Mouse (Mus musculus) forebrain, embryonic 16.5 days (tissue): ENCODE data around the gene Clec10a. TPM values are rescaled to one million over a fixed set of nuclear protein-coding genes. Genes with fewer than 3 reads are reported as not detected.

Experiments
- ATAC-seq: fragments of 200-750 bp; cut with Nextera tagmentation; 2 replicates; pipeline ENCODE4 v1.8.0; 2017; ENCODE audit warnings: mild to moderate bottlenecking, moderate library complexity
- H3K27ac ChIP-seq: fragments of 300-500 bp; sonication (generic); 2 replicates; pipeline ENCODE4 v1.5.1; 2014; ENCODE audit warnings: low read length, control low read depth
- H3K27me3 ChIP-seq: fragments of 300-500 bp; sonication (generic); replicated peaks from 2 replicates; pipeline ENCODE4 v1.6.1; 2014; ENCODE audit warnings: low read length; ENCODE audit not compliant: control insufficient read depth, insufficient read depth
- H3K36me3 ChIP-seq: fragments of 300-500 bp; sonication (generic); 2 replicates; pipeline ENCODE4 v1.6.1; 2014; ENCODE audit not compliant: control insufficient read depth, insufficient read depth
- H3K4me1 ChIP-seq: fragments of 300-500 bp; sonication (generic); replicated peaks from 2 replicates; pipeline ENCODE4 v1.6.1; 2014; ENCODE audit warnings: low read length; ENCODE audit not compliant: control insufficient read depth, insufficient read depth
- H3K4me2 ChIP-seq: fragments of 300-500 bp; sonication (generic); 2 replicates; pipeline ENCODE4 v1.6.1; 2014; ENCODE audit warnings: mild to moderate bottlenecking, low read length, control low read depth
- H3K4me3 ChIP-seq: fragments of 300-500 bp; sonication (generic); replicated peaks from 2 replicates; pipeline ENCODE4 v1.5.1; 2014; ENCODE audit warnings: mild to moderate bottlenecking, low read length, control low read depth
- H3K9ac ChIP-seq: fragments of 300-500 bp; sonication (generic); replicated peaks from 2 replicates; pipeline ENCODE4 v1.6.1; 2014; ENCODE audit warnings: low read depth, low read length, control low read depth
- H3K9me3 ChIP-seq: fragments of 300-500 bp; sonication (generic); 2 replicates; pipeline ENCODE4 v1.6.1; 2016; ENCODE audit warnings: low read length; ENCODE audit not compliant: control insufficient read depth
- WGBS: fragments of 180-500 bp; shearing (Covaris S2); extraction: QIAGEN DNeasy Blood & Tissue Kit; methylation state at CpG from one replicate; pipeline ENCODE4 v1.1.7; 2014; 5-methylcytosine and 5-hydroxymethylcytosine counted together
- polyA plus RNA-seq: library from polyadenylated mRNA; unstranded; fragments of >200 nt; fragmentation: Nextera tagmentation; extraction: Ambion mirVana; gene quantifications from 2 replicates; pipeline ENCODE4 v1.2.1, GENCODE M21; 2015

Gene Clec10a
- polyA plus RNA-seq, 1 experiment from 2014 or later = 0.68 TPM

DNA sequence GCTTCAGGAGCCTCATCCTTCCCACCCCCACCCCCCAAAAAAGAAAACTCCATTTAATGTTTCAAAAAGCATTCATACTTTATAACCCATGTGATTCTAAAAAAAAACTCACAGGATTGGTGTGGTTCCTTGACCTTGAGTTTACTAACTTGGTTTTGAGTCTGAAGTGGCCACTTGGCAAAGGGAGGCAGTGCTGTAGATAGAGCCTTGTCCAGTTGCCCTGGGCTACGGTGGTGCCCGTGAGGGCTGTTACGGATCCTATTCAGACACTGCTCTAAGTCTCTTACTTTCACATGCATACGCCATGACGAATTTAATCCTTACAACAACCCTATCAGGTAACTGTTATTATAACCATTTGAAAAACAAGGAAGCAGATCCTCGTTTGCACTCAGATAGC lies 56.0 kb downstream of the Clec10a start:
- H3K9me3 ChIP-seq = no peaks in the 10 kb centered on the region
- H3K9ac ChIP-seq = no peak overlapping the region
- no peak overlapping the region for H3K4me3 ChIP-seq
- H3K27ac ChIP-seq = no peak overlapping the region
- H3K4me2 ChIP-seq = no peak overlapping the region
- H3K36me3 ChIP-seq = no peaks in the 10 kb centered on the region
- H3K27me3 ChIP-seq = peaks cover 42% of the 10 kb centered on the region
- peaks cover 16% of the 10 kb centered on the region for H3K4me1 ChIP-seq
- no peak for ATAC-seq
- WGBS = 67% methylated on average over 6 of the region's 6 CpGs

DNA sequence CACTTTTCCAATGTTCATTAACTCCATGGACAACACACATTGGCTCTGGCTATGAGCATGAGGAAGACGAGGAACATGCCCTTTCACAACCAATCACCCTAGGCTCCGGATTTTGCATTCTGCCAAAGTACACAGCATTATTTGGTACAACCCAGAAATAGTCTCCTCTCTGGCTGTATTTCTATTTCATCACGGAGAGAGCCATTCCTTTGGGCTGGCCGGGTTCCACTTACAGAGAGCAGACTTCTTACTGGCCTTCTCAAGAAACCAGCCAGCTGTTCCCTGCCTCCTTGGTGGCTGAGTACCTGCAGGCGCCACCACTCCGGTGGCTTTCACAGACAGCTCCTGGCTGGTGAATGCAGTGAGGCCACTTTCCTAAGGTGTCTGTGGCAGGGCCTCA lies 56.4 kb downstream of the Clec10a start, which contains the start of gene Slc16a11:
Gene Slc16a11, plus strand, starts transcription at position 330 of the 400 bp plus-strand sequence.
- H3K27me3 ChIP-seq = peaks cover 44% of the 10 kb centered on the region
- WGBS = 58% methylated on average over 6 of the region's 6 CpGs
- 0 out of 2 replicates have a peak within 1 kb of the TSS, but pooled peaks have one; percentile 56 for H3K9ac ChIP-seq
- no peaks in the 10 kb centered on the region for H3K9me3 ChIP-seq
- H3K4me2 ChIP-seq = peak within 1 kb of the TSS; percentile 65
- no peak within 1 kb of the TSS for H3K27ac ChIP-seq
- peaks cover 3% of the 10 kb centered on the region; the same call in 1 of the 2 replicates for H3K36me3 ChIP-seq
- peaks cover 16% of the 10 kb centered on the region for H3K4me1 ChIP-seq
- H3K4me3 ChIP-seq = peak within 1 kb of the TSS; percentile 42
- ATAC-seq = no peak

DNA sequence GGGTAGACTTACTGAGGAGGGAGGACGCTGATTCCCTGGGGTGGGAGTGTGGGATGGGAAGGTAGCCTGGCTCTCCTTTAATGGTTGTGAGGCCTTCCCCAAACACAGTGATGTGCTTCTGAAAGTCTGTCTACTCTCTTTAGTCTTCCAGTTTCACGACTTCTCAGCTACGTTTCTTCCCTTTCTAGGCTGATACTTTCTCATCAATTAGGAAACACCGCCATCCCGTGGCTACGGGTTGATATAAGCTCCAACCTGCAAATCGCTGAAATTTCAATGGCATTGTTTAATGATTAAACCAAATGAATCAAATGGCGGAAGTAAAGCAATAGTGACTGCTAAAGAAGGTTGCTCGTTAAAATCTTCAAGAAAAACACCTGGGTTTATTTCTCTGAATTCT lies 56.9 kb downstream of the Clec10a start:
- ATAC-seq = peak; percentile 35; the same call in 1 of the 2 replicates
- Histone ChIP-seq H3K27ac (no peak overlapping the region), H3K4me2 (no peak overlapping the region), H3K27me3 (peaks cover 44% of the 10 kb centered on the region), H3K9ac (no peak overlapping the region), H3K9me3 (no peaks in the 10 kb centered on the region), H3K4me3 (no peak overlapping the region), H3K4me1 (peaks cover 16% of the 10 kb centered on the region), H3K36me3 (peaks cover 4% of the 10 kb centered on the region; the same call in 1 of the 2 replicates)
- WGBS = 10% methylated on average over 9 of the region's 9 CpGs

DNA sequence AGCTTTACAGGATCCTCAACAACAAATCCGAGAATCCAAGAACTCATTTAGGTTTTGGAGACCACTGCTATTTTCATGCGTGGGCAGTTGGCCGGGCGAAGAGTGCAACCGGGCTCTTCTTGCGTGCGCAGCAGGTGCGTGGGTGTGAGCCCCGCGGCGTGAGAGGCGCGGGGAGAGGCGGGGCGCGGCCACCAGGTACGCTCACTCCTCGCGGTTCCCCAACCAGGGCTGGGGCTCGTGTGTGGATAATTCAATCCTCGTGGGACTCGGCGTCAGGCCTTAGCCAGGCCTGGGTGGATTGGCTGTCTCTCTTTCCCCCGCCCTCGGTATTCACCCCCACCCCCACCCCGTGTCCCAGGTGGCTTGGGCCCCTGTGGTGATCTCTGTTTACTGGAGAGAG lies 57.7 kb downstream of the Clec10a start:
- Histone ChIP-seq H3K4me2 (peak overlapping the region; percentile 65), H3K9me3 (no peaks in the 10 kb centered on the region), H3K36me3 (peaks cover 4% of the 10 kb centered on the region; the same call in 1 of the 2 replicates), H3K27ac (no peak overlapping the region), H3K4me3 (peak overlapping the region; percentile 42), H3K27me3 (peaks cover 44% of the 10 kb centered on the region), H3K4me1 (peaks cover 21% of the 10 kb centered on the region), H3K9ac (peak overlapping the region; percentile 56; the same call in 1 of the 2 replicates)
- 3% methylated on average over 26 of the region's 26 CpGs for WGBS
- ATAC-seq = 0 out of 2 replicates have a peak, but pooled peaks have one; percentile 31

DNA sequence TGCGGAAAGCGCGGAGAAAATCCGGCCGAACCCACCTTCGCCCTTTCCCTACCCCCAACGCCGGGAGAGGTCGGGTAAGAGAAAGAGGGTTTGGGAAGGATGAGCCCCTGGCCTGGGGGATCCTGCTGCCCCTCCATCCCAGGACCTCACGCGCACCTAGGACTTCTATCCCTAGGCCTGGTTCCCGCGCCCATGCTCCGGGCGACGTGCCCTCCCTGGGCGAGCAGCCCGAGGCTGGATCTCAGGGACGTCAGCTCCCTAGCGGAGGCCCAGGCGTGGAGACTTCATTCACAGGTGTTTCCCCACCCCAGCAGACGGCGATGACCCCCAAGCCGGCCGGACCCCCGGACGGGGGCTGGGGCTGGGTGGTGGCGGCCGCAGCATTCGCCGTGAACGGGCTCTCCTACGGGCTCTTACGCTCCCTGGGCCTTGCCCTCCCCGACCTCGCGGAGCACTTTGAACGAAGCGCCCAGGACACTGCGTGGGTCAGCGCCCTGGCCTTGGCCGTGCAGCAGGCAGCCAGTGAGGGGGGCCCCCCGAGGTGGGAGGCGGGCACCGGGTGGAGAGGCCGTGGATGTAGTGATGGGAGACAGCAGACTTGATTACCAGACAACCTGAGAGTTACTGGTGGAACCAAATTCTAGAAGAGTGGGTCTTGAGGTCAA lies 58.3 kb downstream of the Clec10a start:
- H3K9me3 ChIP-seq = no peaks in the 10 kb centered on the region
- H3K4me1 ChIP-seq = peaks cover 27% of the 10 kb centered on the region
- H3K36me3 ChIP-seq = peaks cover 4% of the 10 kb centered on the region; the same call in 1 of the 2 replicates
- H3K27me3 ChIP-seq = peaks cover 44% of the 10 kb centered on the region
- peak overlapping the region; percentile 65 for H3K4me2 ChIP-seq
- H3K9ac ChIP-seq = peak overlapping the region; percentile 56
- under 1% methylated on average over 46 of the region's 46 CpGs for WGBS
- 0 out of 2 replicates have a peak, but pooled peaks have one; percentile 19 for ATAC-seq
- H3K4me3 ChIP-seq = peak overlapping the region; percentile 42
- H3K27ac ChIP-seq = no peak overlapping the region

DNA sequence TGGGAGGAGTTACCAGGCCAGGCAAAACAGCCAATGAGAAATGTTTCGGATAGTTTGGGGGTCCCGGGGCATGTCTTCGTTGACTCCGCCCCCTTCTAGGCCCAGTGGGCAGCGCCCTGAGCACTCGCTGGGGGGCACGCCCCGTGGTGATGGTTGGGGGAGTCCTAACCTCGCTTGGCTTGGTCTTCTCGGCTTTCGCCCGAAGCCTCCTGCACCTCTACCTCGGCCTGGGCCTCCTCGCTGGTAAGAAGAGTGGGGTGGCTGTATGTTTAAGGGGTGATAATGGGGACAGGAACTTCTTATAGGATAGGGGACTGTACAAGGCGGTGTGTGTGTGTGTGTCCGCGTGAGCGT lies 58.8 kb downstream of the Clec10a start:
- no peak overlapping the region for H3K27ac ChIP-seq
- H3K4me3 ChIP-seq = peak overlapping the region; percentile 42
- no peak for ATAC-seq
- H3K36me3 ChIP-seq = peaks cover 4% of the 10 kb centered on the region; the same call in 1 of the 2 replicates
- H3K4me2 ChIP-seq = peak overlapping the region; percentile 65
- H3K4me1 ChIP-seq = peaks cover 31% of the 10 kb centered on the region
- 5% methylated on average over 18 of the region's 18 CpGs for WGBS
- no peaks in the 10 kb centered on the region for H3K9me3 ChIP-seq
- peaks cover 44% of the 10 kb centered on the region for H3K27me3 ChIP-seq
- no peak overlapping the region for H3K9ac ChIP-seq

DNA sequence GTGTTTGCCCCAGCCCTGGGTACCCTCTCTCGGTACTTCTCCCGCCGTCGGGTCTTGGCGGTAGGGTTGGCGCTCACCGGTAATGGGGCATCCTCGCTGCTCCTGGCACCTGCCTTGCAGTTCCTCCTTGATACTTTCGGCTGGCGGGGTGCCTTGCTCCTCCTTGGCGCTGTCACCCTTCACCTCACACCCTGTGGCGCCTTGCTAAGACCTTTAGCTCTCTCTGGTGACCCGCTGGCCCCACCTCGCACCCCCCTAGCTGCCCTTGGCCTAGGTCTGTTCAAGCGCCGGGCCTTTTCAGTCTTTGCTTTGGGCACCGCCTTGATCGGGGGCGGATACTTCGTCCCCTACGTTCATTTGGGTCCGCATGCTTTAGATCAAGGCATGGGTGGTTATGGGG lies 59.3 kb downstream of the Clec10a start:
- 14% methylated on average over 22 of the region's 22 CpGs for WGBS
- Histone ChIP-seq H3K9ac (no peak overlapping the region), H3K4me1 (peaks cover 35% of the 10 kb centered on the region), H3K9me3 (no peaks in the 10 kb centered on the region), H3K27ac (no peak overlapping the region), H3K27me3 (peaks cover 44% of the 10 kb centered on the region), H3K4me3 (no peak overlapping the region), H3K4me2 (no peak overlapping the region), H3K36me3 (peaks cover 4% of the 10 kb centered on the region; the same call in 1 of the 2 replicates)
- no peak for ATAC-seq

- Histone ChIP-seq H3K36me3 (peaks cover 4% of the 10 kb centered on the region; the same call in 1 of the 2 replicates), H3K9me3 (no peaks in the 10 kb centered on the region), H3K27me3 (peaks cover 44% of the 10 kb centered on the region), H3K9ac (no peak overlapping the region), H3K27ac (no peak overlapping the region), H3K4me3 (no peak overlapping the region), H3K4me1 (peaks cover 35% of the 10 kb centered on the region), H3K4me2 (no peak overlapping the region)
- no peak for ATAC-seq
- 69% methylated on average over 3 of the region's 3 CpGs for WGBS
Observed at GRCm38 (mm10) chr11:70216103-70216502, 60.1 kb downstream of the Clec10a start.

- H3K4me3 ChIP-seq = no peak overlapping the region
- H3K27ac ChIP-seq = no peak overlapping the region
- H3K27me3 ChIP-seq = peaks cover 36% of the 10 kb centered on the region
- peaks cover 4% of the 10 kb centered on the region; the same call in 1 of the 2 replicates for H3K36me3 ChIP-seq
- no peak for ATAC-seq
- peaks cover 44% of the 10 kb centered on the region for H3K4me1 ChIP-seq
- no peaks in the 10 kb centered on the region for H3K9me3 ChIP-seq
- 92% methylated on average over 4 of the region's 4 CpGs for WGBS
- H3K4me2 ChIP-seq = no peak overlapping the region
- H3K9ac ChIP-seq = no peak overlapping the region
Observed at GRCm38 (mm10) chr11:70218039-70218438, 62.0 kb downstream of the Clec10a start.
